Mouse (Mus musculus): Measurements from ENCODE around the gene Pla2g2f.
A peak's percentile ranks its signal among the peaks of the same experiment; 100 is the strongest.

The Pla2g2f gene

GRCm38 (mm10) chr4:138757416-138757815 lies at the start of gene Pla2g2f:
Pla2g2f (minus strand) TSS chr4:138757626.
- DNase-seq = no peak

- no peak for DNase-seq
These were observed 49.6 kb upstream of the Pla2g2f start for GRCm38 (mm10) chr4:138806920-138807541.

- no peak for DNase-seq
These were observed 48.7 kb upstream of the Pla2g2f start for GRCm38 (mm10) chr4:138806160-138806559.

GRCm38 (mm10) chr4:138805248-138805647 lies 47.8 kb upstream of the Pla2g2f start:
- DNase-seq = no peak

- DNase-seq = no peak
These were observed 45.5 kb upstream of the Pla2g2f start for GRCm38 (mm10) chr4:138802917-138803316.

- DNase-seq = no peak
These were observed 44.2 kb upstream of the Pla2g2f start for GRCm38 (mm10) chr4:138801631-138802030.

GRCm38 (mm10) chr4:138800134-138800744 lies 42.8 kb upstream of the Pla2g2f start:
- DNase-seq = no peak

- no peak for DNase-seq
These were observed 39.8 kb upstream of the Pla2g2f start for GRCm38 (mm10) chr4:138797217-138797570.

- DNase-seq = no peak
These were observed 39.2 kb upstream of the Pla2g2f start for GRCm38 (mm10) chr4:138796513-138797216.

GRCm38 (mm10) chr4:138794344-138794743 lies 36.9 kb upstream of the Pla2g2f start:
- DNase-seq = no peak

- DNase-seq = peak; percentile 16
These were observed 35.9 kb upstream of the Pla2g2f start for GRCm38 (mm10) chr4:138793276-138793675.

GRCm38 (mm10) chr4:138792599-138792998 lies 35.2 kb upstream of the Pla2g2f start:
- DNase-seq = no peak

GRCm38 (mm10) chr4:138791452-138791851 lies 34.0 kb upstream of the Pla2g2f start:
- DNase-seq = no peak

- no peak for DNase-seq
These were observed 31.0 kb upstream of the Pla2g2f start for GRCm38 (mm10) chr4:138788381-138788780.

- no peak for DNase-seq
These were observed 28.7 kb upstream of the Pla2g2f start for GRCm38 (mm10) chr4:138786141-138786540.

- no peak for DNase-seq
These were observed 28.3 kb upstream of the Pla2g2f start for GRCm38 (mm10) chr4:138785721-138786120.

GRCm38 (mm10) chr4:138782098-138782497 lies 24.7 kb upstream of the Pla2g2f start:
- DNase-seq = no peak

GRCm38 (mm10) chr4:138780300-138780699 lies 22.9 kb upstream of the Pla2g2f start:
- DNase-seq = no peak

- DNase-seq = no peak
These were observed 20.3 kb upstream of the Pla2g2f start for GRCm38 (mm10) chr4:138777417-138778407.

GRCm38 (mm10) chr4:138775435-138775834 lies 18.0 kb upstream of the Pla2g2f start, which contains the start of gene Pla2g2d:
Pla2g2d (plus strand) TSS chr4:138775735.
- no peak for DNase-seq

- DNase-seq = no peak
These were observed 15.0 kb upstream of the Pla2g2f start for GRCm38 (mm10) chr4:138772386-138772785.

- DNase-seq = no peak
These were observed 14.5 kb upstream of the Pla2g2f start for GRCm38 (mm10) chr4:138771970-138772369.

GRCm38 (mm10) chr4:138762266-138762665 lies 4.8 kb upstream of the Pla2g2f start:
- DNase-seq = no peak
